Mouse (Mus musculus) lung, adult 2 months (tissue): Measurements from ENCODE around the gene Surf1. TPM values are rescaled to one million over a fixed set of nuclear protein-coding genes. Genes with fewer than 3 reads are reported as not detected.

Experiments used
- DNase-seq: peaks from one replicate; pipeline ENCODE4 v3.0.0; 2022
- H3K4me1 ChIP-seq: fragments of 200-500 bp; 2 replicates; pipeline ENCODE4 v1.6.1; 2011; ENCODE audit warnings: low read length; ENCODE audit not compliant: control insufficient read depth, insufficient read depth
- H3K4me3 ChIP-seq: fragments of 200-500 bp; replicated peaks from 2 replicates; pipeline ENCODE3; 2011; ENCODE audit warnings: low read depth, mild to moderate bottlenecking, control low read depth, low read length; ENCODE audit errors: extremely low read depth
- CTCF ChIP-seq: fragments of 200-500 bp; IDR thresholded peaks from 2 replicates; pipeline ENCODE4 v1.5.1; 2011; ENCODE audit warnings: mild to moderate bottlenecking, low read length, control low read depth; ENCODE audit not compliant: insufficient read depth
- POLR2A ChIP-seq: fragments of 200-500 bp; IDR thresholded peaks from 2 replicates; pipeline ENCODE4 v1.6.1; 2011; ENCODE audit warnings: low read depth, mild to moderate bottlenecking, control low read depth, low read length, borderline replicate concordance; ENCODE audit errors: extremely low read depth
- WGBS: fragments of 180-500 bp; shearing (Covaris S2); methylation state at CpG from one replicate; pipeline ENCODE4 v1.1.7; 2018; 5-methylcytosine and 5-hydroxymethylcytosine counted together
- polyA plus RNA-seq: library from polyadenylated mRNA; depleted of rRNA; stranded (reverse); fragments of >200 nt; gene quantifications from 2 replicates; pipeline ENCODE4 v1.2.3, GENCODE M21; 2012; rRNA removed

Gene Surf1
- 65.5 and 68.0 TPM in 2 replicates for polyA plus RNA-seq

DNA sequence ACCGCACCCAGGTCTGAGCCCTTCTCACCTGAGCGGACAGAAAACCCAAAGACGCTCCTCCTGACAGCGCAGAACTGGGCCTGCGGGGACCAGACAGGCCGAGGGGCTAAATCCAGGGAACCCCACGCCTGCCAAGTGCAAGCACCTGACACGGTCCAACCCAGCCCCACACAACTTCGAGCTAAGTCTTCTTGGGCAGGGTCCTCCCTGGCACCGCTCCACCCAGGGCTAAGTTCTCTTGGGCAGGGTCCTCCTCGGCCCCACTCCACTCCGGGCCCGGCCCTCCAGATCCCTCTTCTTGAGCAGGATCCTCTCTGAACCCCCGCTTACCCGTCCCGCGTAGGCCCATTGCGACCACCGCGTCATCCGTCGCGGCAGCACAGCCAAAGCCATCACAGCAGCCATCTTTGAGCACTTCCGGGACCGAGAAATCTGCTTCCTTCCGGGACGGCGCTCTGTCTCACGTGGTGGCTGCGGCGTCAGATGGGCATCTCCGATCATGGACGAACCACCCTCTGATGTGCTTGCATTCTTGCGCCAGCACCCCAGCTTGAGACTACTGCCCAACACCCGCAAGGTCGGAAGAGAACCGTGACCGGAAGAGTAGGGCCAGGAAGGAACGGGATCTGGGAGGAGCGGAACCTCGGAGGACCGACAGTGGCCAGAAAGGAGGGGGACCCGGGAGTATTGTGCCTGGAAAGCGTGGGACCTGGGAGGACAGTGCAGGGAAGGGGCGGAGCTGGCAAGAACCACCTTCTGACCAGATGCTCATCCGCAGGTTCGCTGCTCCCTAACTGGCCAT, at the start of gene Surf1, which contains the start of gene Surf2:
TSS of gene Surf1 (minus strand) at position 604 of the 802 bp plus-strand sequence.
TSS of gene Surf2 (plus strand) at position 441 of the 802 bp plus-strand sequence.
- peak; percentile 77 for DNase-seq
- under 1% methylated on average over 47 of the region's 47 CpGs for WGBS
- H3K4me1 ChIP-seq = peaks cover 13% of the 10 kb centered on the region
- peak within 1 kb of the TSS; percentile 89 for H3K4me3 ChIP-seq
- peak; percentile 88; the same call in 1 of the 2 replicates for TF ChIP-seq POLR2A
- TF ChIP-seq CTCF = no peak

GRCm38 (mm10) chr2:26964724-26965370, 48.5 kb upstream of the Surf1 start:
- WGBS = 12% methylated on average over 14 of the region's 14 CpGs
- H3K4me3 ChIP-seq = peak overlapping the region; percentile 86
- TF ChIP-seq POLR2A = no peak
- peaks cover 5% of the 10 kb centered on the region for H3K4me1 ChIP-seq
- DNase-seq = no peak

GRCm38 (mm10) chr2:26963923-26964723, 47.8 kb upstream of the Surf1 start, which contains the start of gene Rexo4:
Gene Rexo4, minus strand, starts transcription at chr2:26964386.
- DNase-seq = peak; percentile 93
- TF ChIP-seq CTCF = no peak
- peak; percentile 90; the same call in 1 of the 2 replicates for TF ChIP-seq POLR2A
- peak within 1 kb of the TSS; percentile 86 for H3K4me3 ChIP-seq
- peaks cover 5% of the 10 kb centered on the region for H3K4me1 ChIP-seq
- WGBS = under 1% methylated on average over 50 of the region's 50 CpGs

- H3K4me1 ChIP-seq = peaks cover 5% of the 10 kb centered on the region
- DNase-seq = no peak
- 67% methylated on average over 4 of the region's 4 CpGs for WGBS
- no peak for TF ChIP-seq POLR2A
- no peak for TF ChIP-seq CTCF
- no peak overlapping the region for H3K4me3 ChIP-seq
Observed at GRCm38 (mm10) chr2:26960756-26961155, 44.4 kb upstream of the Surf1 start.

GRCm38 (mm10) chr2:26957488-26957859, 41.1 kb upstream of the Surf1 start:
- whole genome bisulfite sequencing = 74% methylated on average over 2 of the region's 2 CpGs

DNA sequence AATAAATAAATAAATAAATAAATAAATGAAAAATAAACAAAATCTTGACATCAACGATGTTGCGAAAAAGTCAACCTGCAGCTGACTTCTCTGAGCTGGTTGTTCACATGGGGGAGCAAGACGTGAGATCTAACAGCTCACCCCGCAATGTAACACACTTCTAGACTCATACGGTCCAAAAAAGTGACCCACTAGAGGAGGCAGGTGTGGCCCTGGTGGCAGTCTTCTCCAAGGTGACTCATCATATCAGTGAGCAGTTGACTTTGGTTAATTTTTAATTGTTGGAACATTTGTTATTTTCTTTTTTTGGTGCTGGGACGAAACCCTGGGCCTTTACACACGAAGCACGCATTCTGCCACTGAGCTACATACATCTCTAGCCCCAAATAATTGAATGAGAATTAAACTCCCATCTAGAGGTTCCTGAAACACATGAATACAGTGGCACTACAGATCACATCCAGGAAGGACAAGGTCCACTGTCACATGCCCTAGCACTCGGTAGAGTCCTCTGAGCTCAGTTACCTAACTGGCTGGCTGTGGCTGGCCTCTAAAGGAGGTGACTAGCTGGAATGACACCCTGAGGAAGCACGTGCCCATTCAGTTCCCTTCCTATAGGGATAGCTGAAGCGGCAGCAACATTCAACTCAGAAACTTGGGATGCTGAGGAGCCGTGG, 40.6 kb upstream of the Surf1 start:
- Histone ChIP-seq H3K4me1 (no peaks in the 10 kb centered on the region), H3K4me3 (no peak overlapping the region)
- DNase-seq = no peak
- WGBS = 87% methylated on average over 12 of the region's 12 CpGs
- TF ChIP-seq CTCF = no peak

More at GRCm38 (mm10) chr2:26957488-26957859, 41.1 kb upstream of the Surf1 start:
- no peak for DNase-seq
- no peak for TF ChIP-seq POLR2A
- TF ChIP-seq CTCF = no peak
- H3K4me1 ChIP-seq = no peaks in the 10 kb centered on the region
- no peak overlapping the region for H3K4me3 ChIP-seq

DNA sequence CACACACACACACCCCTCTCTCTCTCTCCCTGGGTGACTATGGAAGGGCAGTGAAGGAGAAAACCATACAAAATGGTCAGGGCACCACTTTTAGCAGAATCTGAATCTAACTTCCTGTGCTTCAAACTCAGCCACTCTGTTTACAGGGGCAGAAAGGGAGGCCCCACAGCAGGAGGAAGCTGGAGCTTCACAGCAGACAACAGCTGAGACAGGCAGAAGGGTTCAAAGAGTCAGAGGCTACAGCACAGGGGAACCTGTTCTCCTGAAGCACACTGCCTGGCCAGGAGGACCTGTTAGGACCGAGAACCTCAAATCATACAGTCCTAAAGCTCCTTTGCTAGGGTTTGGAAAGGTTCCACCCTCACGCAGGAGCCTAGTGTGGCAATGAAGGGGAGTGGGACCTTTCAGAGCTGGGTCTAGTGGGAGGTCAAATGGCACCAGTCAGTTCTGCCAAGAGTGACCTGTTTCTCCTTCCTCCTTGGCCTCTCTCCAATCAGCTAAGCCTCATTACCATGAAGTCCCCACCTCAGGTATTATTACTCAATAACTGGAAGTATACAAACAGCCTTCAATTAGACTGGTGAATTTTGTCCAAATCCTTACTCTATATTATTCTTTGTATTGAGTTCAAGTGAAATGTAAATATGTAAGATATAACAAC, 38.5 kb upstream of the Surf1 start:
- WGBS = 68% methylated on average over 2 of the region's 2 CpGs
- no peak for DNase-seq
- H3K4me1 ChIP-seq = no peaks in the 10 kb centered on the region

GRCm38 (mm10) chr2:26952866-26953265, 36.5 kb upstream of the Surf1 start:
- no peak for TF ChIP-seq CTCF
- TF ChIP-seq POLR2A = no peak
- no peak for DNase-seq
- WGBS = 88% methylated on average over 8 of the region's 8 CpGs
- no peaks in the 10 kb centered on the region for H3K4me1 ChIP-seq
- H3K4me3 ChIP-seq = no peak overlapping the region

More for the DNA sequence above, 38.5 kb upstream of the Surf1 start:
- no peak for TF ChIP-seq CTCF
- no peak for TF ChIP-seq POLR2A
- H3K4me3 ChIP-seq = no peak overlapping the region
